9 mouse cellular contexts compared by ENCODE assay signal in the genomic region with DNA sequence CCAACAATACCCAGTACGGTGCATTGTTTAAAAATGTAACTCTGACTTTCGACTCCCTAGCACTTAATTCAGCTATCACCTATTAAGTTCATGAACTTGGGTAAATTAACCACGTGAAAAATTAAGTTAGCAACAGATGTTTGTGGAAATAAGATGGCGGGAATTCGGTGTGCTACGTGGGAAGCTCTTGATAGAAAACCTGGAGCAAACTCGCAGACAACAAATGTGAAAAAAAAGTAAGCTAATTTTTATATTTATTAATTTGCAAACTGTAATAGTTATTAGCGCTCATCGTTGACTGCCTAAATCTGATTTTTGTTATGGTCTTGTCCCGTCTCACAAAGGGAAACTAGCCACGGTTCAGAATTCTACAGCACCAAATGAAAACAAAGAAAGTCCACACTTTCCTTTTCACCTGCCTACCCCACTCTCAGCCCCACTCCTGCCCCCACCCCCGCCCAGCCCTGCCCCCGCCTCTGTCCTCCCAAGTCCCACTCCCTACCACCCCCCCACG. TPM values are rescaled to one million over a fixed set of nuclear protein-coding genes. Genes with fewer than 3 reads are reported as not detected.
DNase-seq lines count a peak whose midpoint lies in the region; ATAC-seq lines count a peak whose summit lies in the region.
"Had no signal": no experiment of that assay in that cellular context is flagged by ENCODE, and none has a peak within 500 bp of the region (broad histone marks: within the 10 kb centered on the region; RNA-seq: fewer than 3 reads in every experiment).

No protein-coding gene starts in this region.

- peak overlapping the region; percentile 40 for H3K9ac ChIP-seq in heart, embryonic 15.5 days
- peak overlapping the region; percentile 62 for H3K9ac ChIP-seq in hindbrain, embryonic 13.5 days
- peak overlapping the region; percentile 38 for H3K9ac ChIP-seq in midbrain, embryonic 15.5 days

- peak overlapping the region; percentile 90 for H3K4me2 ChIP-seq in heart, embryonic 15.5 days
- H3K4me2 ChIP-seq in hindbrain, embryonic 13.5 days, result peak overlapping the region; percentile 71
- H3K4me2 ChIP-seq in midbrain, embryonic 15.5 days, result peak overlapping the region; percentile 82

- H3K27me3 ChIP-seq in heart, embryonic 15.5 days, result no peaks in the 10 kb centered on the region
- no peaks in the 10 kb centered on the region for H3K27me3 ChIP-seq in hindbrain, embryonic 13.5 days
- H3K27me3 ChIP-seq in midbrain, embryonic 15.5 days (replicated peaks), result no peaks in the 10 kb centered on the region

- WGBS in heart, embryonic 15.5 days, result 2% methylated on average over 14 of the region's 14 CpGs
- WGBS in hindbrain, embryonic 13.5 days, result 2% methylated on average over 14 of the region's 14 CpGs
- WGBS in midbrain, embryonic 15.5 days, result 1% methylated on average over 14 of the region's 14 CpGs

- no peaks in the 10 kb centered on the region for H3K9me3 ChIP-seq in heart, embryonic 15.5 days (replicated peaks)
- no peaks in the 10 kb centered on the region for H3K9me3 ChIP-seq in hindbrain, embryonic 13.5 days
- no peaks in the 10 kb centered on the region for H3K9me3 ChIP-seq in midbrain, embryonic 15.5 days

- DNase-seq in heart, adult 11 months, result no peak
- peak; percentile 58 for DNase-seq in R1 (ENCODE audit: low read depth, low spot score)
- DNase-seq in left cerebral cortex, adult 8-10 months (ENCODE audit: low spot score in 2 of 2), result no peak
- no peak for DNase-seq in natural killer cell, adult 2 months (ENCODE audit: low spot score in 2 of 2)
- DNase-seq in cerebellum, adult 11 months, result no peak

- H3K27ac ChIP-seq in heart, embryonic 15.5 days, result peak overlapping the region; percentile 81
- H3K27ac ChIP-seq in hindbrain, embryonic 13.5 days, result peak overlapping the region; percentile 86
- peak overlapping the region; percentile 83 for H3K27ac ChIP-seq in midbrain, embryonic 15.5 days

- peaks cover 26% of the 10 kb centered on the region for H3K36me3 ChIP-seq in heart, embryonic 15.5 days
- H3K36me3 ChIP-seq in hindbrain, embryonic 13.5 days, result peaks cover 30% of the 10 kb centered on the region
- H3K36me3 ChIP-seq in midbrain, embryonic 15.5 days (replicated peaks), result peaks cover 15% of the 10 kb centered on the region

- H3K4me1 ChIP-seq in heart, embryonic 15.5 days (replicated peaks), result peaks cover 17% of the 10 kb centered on the region
- peaks cover 21% of the 10 kb centered on the region for H3K4me1 ChIP-seq in hindbrain, embryonic 13.5 days (replicated peaks)
- H3K4me1 ChIP-seq in midbrain, embryonic 15.5 days, result peaks cover 17% of the 10 kb centered on the region

- ATAC-seq in heart, embryonic 15.5 days (replicated peaks; ENCODE audit: insufficient number of reproducible peaks, insufficient read depth, low FRiP score, low read depth), result peak; percentile 12; the same call in 1 of the 2 replicates
- ATAC-seq in hindbrain, embryonic 13.5 days (ENCODE audit: low FRiP score), result peak; percentile 52
- peak; percentile 57 for ATAC-seq in midbrain, embryonic 15.5 days (replicated peaks)

- H3K4me3 ChIP-seq in heart, embryonic 15.5 days, result peak overlapping the region; percentile 89
- peak overlapping the region; percentile 77 for H3K4me3 ChIP-seq in hindbrain, embryonic 13.5 days
- peak overlapping the region; percentile 67 for H3K4me3 ChIP-seq in midbrain, embryonic 15.5 days

RNA-seq across cellular contexts. Expression of a gene that starts 0.6 kb away (rescaled TPM):
- 35.6 and 39.4 TPM in 2 replicates for polyA plus RNA-seq in heart, embryonic 15.5 days (2015; fragmentation: Nextera tagmentation; extraction: Ambion mirVana)
- 82.5 and 86.0 TPM in 2 replicates for polyA plus RNA-seq in hindbrain, embryonic 13.5 days (2015; fragmentation: Nextera tagmentation; extraction: Ambion mirVana)
- polyA plus RNA-seq in midbrain, embryonic 15.5 days (2015; fragmentation: Nextera tagmentation; extraction: Ambion mirVana), result 99.3 and 100 TPM in 2 replicates
- total RNA-seq in left cerebral cortex, adult 8-10 months (2022), result 10 to 100 TPM; 26.5 to 30.4 (median 28.4) TPM

RNA-seq across cellular contexts. Expression of a gene that starts 8.6 kb away (rescaled TPM):
- polyA plus RNA-seq in heart, embryonic 15.5 days (2015; fragmentation: Nextera tagmentation; extraction: Ambion mirVana), result 0.29 and 0.34 TPM in 2 replicates
- polyA plus RNA-seq in hindbrain, embryonic 13.5 days (2015; fragmentation: Nextera tagmentation; extraction: Ambion mirVana), result 1.7 and 1.8 TPM in 2 replicates
- polyA plus RNA-seq in midbrain, embryonic 15.5 days (2015; fragmentation: Nextera tagmentation; extraction: Ambion mirVana), result 2.4 and 3.0 TPM in 2 replicates
- 1 to 10 TPM; 3.2 to 5.3 (median 3.8) TPM for total RNA-seq in left cerebral cortex, adult 8-10 months (2022)

RNA-seq across cellular contexts. Expression of a gene that starts 29.9 kb away (rescaled TPM):
- 330 and 367 TPM in 2 replicates for polyA plus RNA-seq in heart, embryonic 15.5 days (2015; fragmentation: Nextera tagmentation; extraction: Ambion mirVana)
- polyA plus RNA-seq in hindbrain, embryonic 13.5 days (2015; fragmentation: Nextera tagmentation; extraction: Ambion mirVana), result 108 and 144 TPM in 2 replicates
- 170 and 196 TPM in 2 replicates for polyA plus RNA-seq in midbrain, embryonic 15.5 days (2015; fragmentation: Nextera tagmentation; extraction: Ambion mirVana)
- 100 to 1,000 TPM; 798 to 932 (median 862) TPM for total RNA-seq in left cerebral cortex, adult 8-10 months (2022)

RNA-seq across cellular contexts. Expression of a gene that starts 30.6 kb away (rescaled TPM):
- not detected in 2 replicates for polyA plus RNA-seq in heart, embryonic 15.5 days (2015; fragmentation: Nextera tagmentation; extraction: Ambion mirVana)
- polyA plus RNA-seq in hindbrain, embryonic 13.5 days (2015; fragmentation: Nextera tagmentation; extraction: Ambion mirVana), result not detected in 2 replicates
- not detected in 2 replicates for polyA plus RNA-seq in midbrain, embryonic 15.5 days (2015; fragmentation: Nextera tagmentation; extraction: Ambion mirVana)
- total RNA-seq in left cerebral cortex, adult 8-10 months (2022), result not detected
- polyA plus RNA-seq: testis, adult 2 months had no signal

RNA-seq across cellular contexts. Expression of a gene that starts 34.1 kb away (rescaled TPM):
- not detected in 2 replicates for polyA plus RNA-seq in heart, embryonic 15.5 days (2015; fragmentation: Nextera tagmentation; extraction: Ambion mirVana)
- polyA plus RNA-seq in hindbrain, embryonic 13.5 days (2015; fragmentation: Nextera tagmentation; extraction: Ambion mirVana), result not detected in 2 replicates
- not detected in 2 replicates for polyA plus RNA-seq in midbrain, embryonic 15.5 days (2015; fragmentation: Nextera tagmentation; extraction: Ambion mirVana)
- not detected for total RNA-seq in left cerebral cortex, adult 8-10 months (2022)
